Mouse (Mus musculus) neural tube, embryonic 13.5 days (tissue): ENCODE results near the gene Rap1a. TPM values are rescaled to one million over a fixed set of nuclear protein-coding genes. Genes with fewer than 3 reads are reported as not detected.
A peak's percentile ranks its signal among the peaks of the same experiment; 100 is the strongest.
"Not testable (repeated sequence)": the region's sequence is repeated elsewhere in the genome, so short reads cannot be mapped to it uniquely, and the experiment has no call there.

ENCODE experiments used
- ATAC-seq: fragments of 200-750 bp; cut with Nextera tagmentation; 2 replicates; pipeline ENCODE4 v1.8.0; 2017; ENCODE audit warnings: low read depth, mild to moderate bottlenecking, moderate TSS enrichment, moderate library complexity
- H3K27ac ChIP-seq: fragments of 300-500 bp; sonication (generic); replicated peaks from 2 replicates; pipeline ENCODE4 v1.5.1; 2015; ENCODE audit warnings: moderate library complexity, mild to moderate bottlenecking, inconsistent platforms
- H3K27me3 ChIP-seq: fragments of 300-500 bp; sonication (generic); 2 replicates; pipeline ENCODE4 v1.6.1; 2015; ENCODE audit warnings: mild to moderate bottlenecking, inconsistent platforms
- H3K36me3 ChIP-seq: fragments of 300-500 bp; sonication (generic); 2 replicates; pipeline ENCODE4 v1.6.1; 2015; ENCODE audit warnings: mild to moderate bottlenecking, inconsistent platforms
- H3K4me1 ChIP-seq: fragments of 300-500 bp; sonication (generic); replicated peaks from 2 replicates; pipeline ENCODE4 v1.6.1; 2015; ENCODE audit warnings: inconsistent platforms
- H3K4me2 ChIP-seq: fragments of 300-500 bp; sonication (generic); 2 replicates; pipeline ENCODE4 v1.6.1; 2015; ENCODE audit warnings: inconsistent platforms, mild to moderate bottlenecking, moderate library complexity
- H3K4me3 ChIP-seq: fragments of 300-500 bp; sonication (generic); 2 replicates; pipeline ENCODE4 v1.5.1; 2015; ENCODE audit warnings: mild to moderate bottlenecking, inconsistent platforms
- H3K9ac ChIP-seq: fragments of 300-500 bp; sonication (generic); 2 replicates; pipeline ENCODE4 v1.6.1; 2015; ENCODE audit warnings: moderate library complexity, mild to moderate bottlenecking, inconsistent platforms
- H3K9me3 ChIP-seq: fragments of 300-500 bp; sonication (generic); 2 replicates; pipeline ENCODE4 v1.6.1; 2016; ENCODE audit warnings: inconsistent platforms
- WGBS: fragments of 180-500 bp; shearing (Covaris S2); methylation state at CpG from one replicate; pipeline ENCODE4 v1.1.7; 2015; 5-methylcytosine and 5-hydroxymethylcytosine counted together
- polyA plus RNA-seq: library from polyadenylated mRNA; unstranded; fragments of >200 nt; fragmentation: Nextera tagmentation; extraction: Ambion mirVana; gene quantifications from 2 replicates; pipeline ENCODE4 v1.2.1, GENCODE M21; 2015

Gene Rap1a
- polyA plus RNA-seq, 1 experiment from 2014 or later: 92.6 TPM

DNA sequence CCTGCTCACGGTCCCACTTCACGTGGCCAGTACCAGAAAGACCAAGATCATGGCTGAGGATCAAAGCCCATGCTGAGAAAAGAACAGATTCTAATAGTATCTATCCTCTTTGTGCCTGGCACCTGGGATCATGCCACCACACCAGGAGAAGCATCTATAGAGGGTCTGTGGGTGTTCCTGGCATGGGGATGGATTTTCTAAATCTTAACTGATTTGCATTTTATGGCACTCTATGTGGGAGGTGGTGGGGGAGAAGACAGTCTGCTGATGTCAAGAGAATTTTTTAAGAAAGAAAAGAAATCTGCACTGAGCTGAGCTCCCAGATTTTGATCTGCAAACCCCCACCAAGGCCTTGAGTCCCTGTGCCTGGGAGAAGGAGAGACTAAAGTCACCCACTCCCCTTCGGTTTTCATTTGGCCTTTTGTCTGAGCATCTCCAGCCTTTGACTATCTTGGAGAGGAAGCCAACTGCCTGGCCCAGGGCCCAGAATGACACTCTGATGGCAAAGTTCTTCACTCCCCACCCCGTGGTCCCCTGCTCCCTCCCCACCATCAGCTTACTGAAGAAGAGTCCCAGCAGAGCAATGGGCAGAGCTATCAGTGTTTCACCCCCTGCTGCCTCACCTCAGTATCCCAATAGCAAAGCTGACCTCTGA is 94.6 kb downstream of the Rap1a start:
- Histone ChIP-seq H3K9ac (peak overlapping the region; percentile 74; the same call in 1 of the 2 replicates), H3K27ac (0 out of 2 replicates have a peak overlapping the region, but pooled peaks have one; percentile 18), H3K27me3 (peaks cover 46% of the 10 kb centered on the region), H3K36me3 (no peaks in the 10 kb centered on the region), H3K9me3 (no peaks in the 10 kb centered on the region), H3K4me2 (peak overlapping the region; percentile 91), H3K4me1 (peaks cover 55% of the 10 kb centered on the region), H3K4me3 (peak overlapping the region; percentile 52)
- no peak for ATAC-seq
- 36% methylated on average over 4 of the region's 4 CpGs for WGBS

- Histone ChIP-seq H3K9me3 (no peaks in the 10 kb centered on the region), H3K27ac (0 out of 2 replicates have a peak overlapping the region, but pooled peaks have one; percentile 10), H3K4me2 (peak overlapping the region; percentile 91), H3K4me1 (peaks cover 52% of the 10 kb centered on the region), H3K27me3 (peaks cover 50% of the 10 kb centered on the region), H3K36me3 (no peaks in the 10 kb centered on the region), H3K4me3 (peak overlapping the region; percentile 52), H3K9ac (peak overlapping the region; percentile 74)
- ATAC-seq: no peak
- 18% methylated on average over 3 of the region's 3 CpGs for WGBS
Measured at GRCm38 (mm10) chr3:105705561-105705960, 95.6 kb downstream of the Rap1a start.

DNA sequence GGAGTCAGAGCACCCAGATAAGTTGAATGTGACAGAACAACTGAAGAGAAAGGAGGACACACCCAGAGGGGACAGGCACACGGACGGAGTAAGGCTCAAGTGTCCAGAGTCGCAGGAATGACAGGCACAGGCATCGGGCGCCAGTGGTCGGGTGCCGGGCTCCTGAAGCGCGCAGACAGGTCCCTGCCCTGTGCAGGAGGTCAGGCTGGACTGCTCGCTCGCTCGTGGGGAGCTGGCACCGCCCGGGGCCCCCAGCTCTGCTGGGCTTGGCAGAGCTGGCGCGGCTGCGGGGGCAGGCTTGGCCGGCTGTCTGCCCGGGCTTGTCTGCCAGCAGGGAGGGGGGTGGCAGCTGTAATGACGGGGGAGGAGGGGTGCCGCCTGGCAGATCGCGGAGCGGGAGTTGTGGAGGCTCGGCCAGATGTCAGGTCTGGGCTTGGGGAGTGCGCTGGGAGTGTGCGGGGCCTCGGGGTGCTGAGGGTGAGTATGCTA is 96.0 kb downstream of the Rap1a start:
- peak overlapping the region; percentile 46; the same call in 1 of the 2 replicates for H3K27ac ChIP-seq
- WGBS: under 1% methylated on average over 28 of the region's 28 CpGs

DNA sequence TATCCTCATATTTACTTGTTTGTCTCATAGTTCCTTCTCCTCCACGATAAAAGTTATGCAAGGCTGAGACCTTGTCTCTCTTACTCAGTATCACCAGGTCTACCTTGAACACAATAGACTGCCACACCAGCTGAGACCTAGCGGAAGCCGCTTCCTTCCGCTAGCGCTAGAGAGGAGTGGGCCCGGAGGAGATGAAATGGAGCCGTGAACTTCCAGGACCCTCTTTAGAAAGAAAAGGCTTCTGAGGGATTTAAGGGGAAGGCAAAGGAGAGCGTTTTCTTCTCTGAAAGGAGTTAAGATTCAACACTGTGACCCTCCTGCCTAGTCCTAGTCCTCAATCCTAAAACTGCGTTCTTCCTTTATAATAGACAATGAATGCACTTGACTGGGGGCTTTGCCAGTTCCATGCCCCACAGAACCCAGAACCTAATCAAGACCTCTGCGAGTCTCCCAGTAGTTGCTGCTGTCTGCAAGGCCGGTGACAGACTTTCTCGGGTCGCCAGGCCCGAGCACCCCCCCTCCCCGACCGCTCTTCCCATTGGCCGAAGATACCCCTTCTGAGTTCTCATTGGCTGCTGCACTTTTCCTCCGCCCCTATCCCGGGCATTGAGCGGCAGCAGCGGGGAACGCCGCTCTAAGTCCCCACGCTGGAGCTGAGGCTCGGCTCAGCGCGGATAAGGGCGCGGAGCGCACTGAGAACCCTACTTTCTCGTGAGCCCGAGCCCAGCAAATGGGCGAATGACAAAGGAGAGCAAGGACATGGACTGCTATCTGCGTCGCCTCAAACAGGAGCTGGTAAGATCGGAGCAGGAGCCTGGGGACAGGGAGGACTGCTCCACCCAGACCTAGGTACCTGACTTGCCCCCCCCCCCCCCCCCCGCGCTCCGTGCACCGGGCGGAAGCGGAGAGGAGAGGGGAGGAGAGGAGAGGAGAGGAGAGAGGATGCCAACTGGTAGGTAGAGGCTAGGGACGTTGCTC is 96.8 kb downstream of the Rap1a start, which contains the start of gene Inka2:
Inka2 (plus strand) TSS at position 569 of the 978 bp plus-strand sequence.
- H3K9me3 ChIP-seq: no peaks in the 10 kb centered on the region
- 2% methylated on average over 39 of the region's 43 CpGs for WGBS
- peaks cover 50% of the 10 kb centered on the region for H3K27me3 ChIP-seq
- peak within 1 kb of the TSS; percentile 52 for H3K4me3 ChIP-seq
- no peaks in the 10 kb centered on the region for H3K36me3 ChIP-seq
- peak; percentile 96 for ATAC-seq
- peaks cover 44% of the 10 kb centered on the region for H3K4me1 ChIP-seq
- H3K4me2 ChIP-seq: peak within 1 kb of the TSS; percentile 91
- peak within 1 kb of the TSS; percentile 71 for H3K27ac ChIP-seq
- H3K9ac ChIP-seq: peak within 1 kb of the TSS; percentile 74

More for the DNA sequence above, 96.0 kb downstream of the Rap1a start:
- no peaks in the 10 kb centered on the region for H3K9me3 ChIP-seq
- H3K4me1 ChIP-seq: peaks cover 47% of the 10 kb centered on the region
- H3K4me2 ChIP-seq: peak overlapping the region; percentile 91
- peak; percentile 72 for ATAC-seq
- H3K27me3 ChIP-seq: peaks cover 50% of the 10 kb centered on the region
- H3K36me3 ChIP-seq: no peaks in the 10 kb centered on the region
- H3K9ac ChIP-seq: peak overlapping the region; percentile 74
- peak overlapping the region; percentile 52 for H3K4me3 ChIP-seq

- no peak overlapping the region for H3K27ac ChIP-seq
- H3K4me3 ChIP-seq: no peak overlapping the region
- H3K9ac ChIP-seq: no peak overlapping the region
- H3K9me3 ChIP-seq: no peaks in the 10 kb centered on the region
- H3K27me3 ChIP-seq: peaks cover 50% of the 10 kb centered on the region
- peaks cover 44% of the 10 kb centered on the region for H3K4me1 ChIP-seq
- ATAC-seq: no peak
- WGBS: 51% methylated on average over 6 of the region's 6 CpGs
- H3K4me2 ChIP-seq: peak overlapping the region; percentile 91; the same call in 1 of the 2 replicates
- no peaks in the 10 kb centered on the region for H3K36me3 ChIP-seq
Measured at GRCm38 (mm10) chr3:105703571-105703970, 97.6 kb downstream of the Rap1a start.

DNA sequence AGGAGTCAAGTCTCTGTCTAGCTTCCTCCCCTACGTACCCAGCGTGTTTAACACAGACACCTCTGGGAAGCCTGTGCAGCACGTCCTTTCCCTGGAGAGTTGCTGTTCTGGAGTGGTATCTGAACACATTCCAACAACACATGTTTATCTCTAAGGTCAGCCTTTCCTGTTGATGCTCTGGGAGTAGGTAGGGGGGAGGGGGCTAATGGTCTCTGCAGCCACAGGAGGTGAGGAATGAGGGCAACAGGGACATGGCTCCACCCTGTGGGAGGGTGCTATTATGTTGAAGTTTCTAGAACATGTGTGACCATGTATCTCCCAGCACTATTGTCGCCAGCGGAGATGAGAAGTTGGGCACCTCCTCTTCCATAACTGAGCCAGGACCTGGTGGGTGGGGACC is 99.7 kb downstream of the Rap1a start:
- 66% methylated on average over 5 of the region's 5 CpGs for WGBS
- ATAC-seq: no peak

GRCm38 (mm10) chr3:105700786-105701185 is 100.3 kb downstream of the Rap1a start:
- not testable (repeated sequence) for H3K4me2 ChIP-seq, ATAC-seq, H3K4me3 ChIP-seq, H3K36me3 ChIP-seq, H3K27ac ChIP-seq, H3K9me3 ChIP-seq, H3K9ac ChIP-seq
- Histone ChIP-seq H3K27me3 (peaks cover 37% of the 10 kb centered on the region), H3K4me1 (peaks cover 39% of the 10 kb centered on the region)
- WGBS: 45% methylated on average over 1 of the region's 1 CpGs

More for the DNA sequence above, 99.7 kb downstream of the Rap1a start:
- Histone ChIP-seq H3K4me3 (no peak overlapping the region), H3K9ac (no peak overlapping the region), H3K27ac (no peak overlapping the region), H3K27me3 (peaks cover 43% of the 10 kb centered on the region), H3K36me3 (no peaks in the 10 kb centered on the region), H3K9me3 (no peaks in the 10 kb centered on the region), H3K4me1 (peaks cover 38% of the 10 kb centered on the region), H3K4me2 (no peak overlapping the region)

DNA sequence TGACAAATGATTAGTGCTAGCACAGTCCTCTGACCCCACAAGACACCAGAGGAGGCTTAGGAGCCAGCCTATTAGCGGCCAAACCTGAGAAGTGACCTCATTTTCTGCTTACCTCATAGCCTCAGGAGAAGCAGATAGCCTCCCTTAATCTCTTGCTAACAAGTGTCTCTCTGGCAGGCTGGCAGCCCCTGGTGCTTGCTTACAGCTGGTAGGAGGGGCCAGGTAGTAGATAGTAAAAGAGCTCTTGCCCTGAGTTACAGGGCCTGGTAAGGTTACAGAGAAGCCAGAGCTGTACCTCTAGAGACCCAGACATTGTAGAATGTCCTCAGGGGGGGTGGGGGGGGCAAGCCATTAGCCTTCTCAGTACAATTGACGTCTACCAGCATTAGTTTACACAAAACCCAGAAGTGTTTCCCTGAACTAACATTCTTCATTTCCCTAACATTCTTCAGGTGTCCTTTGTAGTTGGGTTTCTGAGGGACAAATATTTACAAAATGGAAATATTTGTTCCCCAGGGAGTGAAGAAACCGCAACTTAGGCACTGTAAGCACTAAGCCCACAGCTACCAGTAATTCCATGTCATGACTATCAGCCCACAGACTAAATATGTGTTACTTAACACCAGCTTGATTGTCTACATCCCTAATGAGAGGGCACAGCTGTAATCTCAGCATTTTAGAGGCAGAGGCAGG is 101.7 kb downstream of the Rap1a start:
- H3K9me3 ChIP-seq: no peaks in the 10 kb centered on the region
- no peak overlapping the region for H3K4me2 ChIP-seq
- no peaks in the 10 kb centered on the region for H3K36me3 ChIP-seq
- H3K4me1 ChIP-seq: peaks cover 39% of the 10 kb centered on the region
- 61% methylated on average over 3 of the region's 3 CpGs for WGBS
- H3K4me3 ChIP-seq: no peak overlapping the region
- H3K27ac ChIP-seq: no peak overlapping the region
- H3K27me3 ChIP-seq: peaks cover 38% of the 10 kb centered on the region
- no peak for ATAC-seq
- no peak overlapping the region for H3K9ac ChIP-seq

GRCm38 (mm10) chr3:105698311-105698710 is 102.8 kb downstream of the Rap1a start:
- Histone ChIP-seq H3K4me1 (peaks cover 29% of the 10 kb centered on the region), H3K27ac (no peak overlapping the region), H3K27me3 (peaks cover 34% of the 10 kb centered on the region), H3K4me3 (no peak overlapping the region), H3K9ac (no peak overlapping the region), H3K36me3 (no peaks in the 10 kb centered on the region), H3K4me2 (no peak overlapping the region), H3K9me3 (no peaks in the 10 kb centered on the region)
- ATAC-seq: no peak
- 89% methylated on average over 1 of the region's 1 CpGs for WGBS

- H3K4me3 ChIP-seq: no peak overlapping the region
- H3K4me1 ChIP-seq: peaks cover 29% of the 10 kb centered on the region
- no peak overlapping the region for H3K27ac ChIP-seq
- H3K36me3 ChIP-seq: no peaks in the 10 kb centered on the region
- H3K9me3 ChIP-seq: no peaks in the 10 kb centered on the region
- peaks cover 33% of the 10 kb centered on the region for H3K27me3 ChIP-seq
- 73% methylated on average over 5 of the region's 5 CpGs for WGBS
- H3K4me2 ChIP-seq: no peak overlapping the region
- ATAC-seq: no peak
- H3K9ac ChIP-seq: no peak overlapping the region
Measured at GRCm38 (mm10) chr3:105697148-105697441, 104.0 kb downstream of the Rap1a start.

- Histone ChIP-seq H3K27ac (0 out of 2 replicates have a peak overlapping the region, but pooled peaks have one; percentile 38), H3K4me2 (peak overlapping the region; percentile 39), H3K36me3 (no peaks in the 10 kb centered on the region), H3K4me3 (no peak overlapping the region), H3K9me3 (no peaks in the 10 kb centered on the region), H3K4me1 (peaks cover 29% of the 10 kb centered on the region), H3K9ac (peak overlapping the region; percentile 43; the same call in 1 of the 2 replicates), H3K27me3 (peaks cover 27% of the 10 kb centered on the region)
- ATAC-seq: no peak
- 66% methylated on average over 17 of the region's 17 CpGs for WGBS
Measured at GRCm38 (mm10) chr3:105696387-105697147, 104.6 kb downstream of the Rap1a start.
